Mouse (Mus musculus) lung, adult 2 months (tissue): Measurements from ENCODE around the gene Ube2ql1.

Source experiments
- CTCF ChIP-seq: fragments of 200-500 bp; IDR thresholded peaks from 2 replicates; pipeline ENCODE4 v1.5.1; 2011; ENCODE audit warnings: mild to moderate bottlenecking, low read length, control low read depth; ENCODE audit not compliant: insufficient read depth
- POLR2A ChIP-seq: fragments of 200-500 bp; IDR thresholded peaks from 2 replicates; pipeline ENCODE4 v1.6.1; 2011; ENCODE audit warnings: low read depth, mild to moderate bottlenecking, control low read depth, low read length, borderline replicate concordance; ENCODE audit errors: extremely low read depth

DNA sequence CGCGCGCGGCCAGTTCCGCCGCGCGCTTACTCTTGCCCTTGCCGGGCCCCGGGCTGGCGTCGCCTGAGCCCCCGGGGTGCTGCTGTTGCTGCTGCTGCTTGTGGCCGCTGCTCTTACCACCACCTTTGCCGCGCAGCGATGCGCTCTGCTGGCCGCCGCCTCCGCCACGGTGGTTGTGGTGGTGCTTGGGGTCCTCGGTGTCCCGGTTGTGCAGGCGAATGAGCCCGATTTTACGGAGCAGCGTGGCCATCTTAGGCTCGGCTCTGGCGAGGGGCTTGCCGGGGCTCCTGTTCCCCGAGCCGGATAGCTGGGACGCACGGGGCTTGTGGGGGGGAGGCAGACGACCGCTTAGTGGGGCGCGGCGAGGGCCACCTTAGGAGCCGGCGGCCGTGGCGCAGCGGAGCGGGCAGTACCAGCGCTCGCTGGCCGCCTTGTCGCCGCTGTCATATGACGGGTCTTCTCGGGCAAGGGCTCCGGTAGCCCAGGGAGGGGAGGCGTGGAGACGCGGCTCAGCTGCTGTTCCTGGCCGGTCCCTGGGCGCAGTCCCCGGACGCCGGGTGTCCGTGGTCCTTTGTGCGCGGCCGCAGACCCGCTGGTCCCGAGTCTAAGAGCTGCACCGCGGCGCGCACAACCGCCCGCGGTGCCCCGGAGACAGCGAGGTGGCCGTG, 464 bp downstream of the Ube2ql1 start:
- TF ChIP-seq CTCF (no peak), POLR2A (no peak)
